Mouse (Mus musculus) E14TG2a.4 (cell line): ENCODE measurements around the gene Wwc1.
"Not testable (repeated sequence)": the region's sequence is repeated elsewhere in the genome, so short reads cannot be mapped to it uniquely, and the experiment has no call there.

ENCODE experiments used
- CTCF ChIP-seq: conservative IDR thresholded peaks from 2 replicates; pipeline ENCODE4 v1.5.1; 2014; ENCODE audit warnings: low read length
- NANOG ChIP-seq: IDR thresholded peaks from 2 replicates; pipeline ENCODE4 v1.6.1; 2014; ENCODE audit warnings: borderline replicate concordance, low read length, mixed read lengths
- POU5F1 ChIP-seq: IDR thresholded peaks from 2 replicates; pipeline ENCODE4 v1.6.1; 2014; ENCODE audit warnings: low read length, borderline replicate concordance

DNA sequence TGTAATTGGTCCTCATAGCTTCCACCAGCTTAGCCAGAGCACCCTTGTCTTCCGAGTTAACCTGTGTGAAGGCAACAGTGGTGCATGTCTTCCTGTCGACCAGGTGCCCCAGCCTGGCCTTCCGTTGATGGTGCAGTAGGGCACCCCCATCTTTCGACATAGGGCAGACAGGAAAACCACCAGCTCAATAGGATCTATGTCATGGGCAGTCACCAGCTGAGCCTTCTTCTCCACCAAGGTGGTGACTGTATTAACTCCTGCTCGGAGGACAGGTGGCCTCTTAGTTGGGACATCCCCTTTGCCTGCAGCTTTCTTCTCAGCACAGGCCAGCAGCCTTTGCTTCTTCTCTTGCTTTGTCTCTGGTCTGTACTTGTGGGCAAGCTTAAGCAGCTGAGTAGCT, 187.5 kb downstream of the Wwc1 start:
- TF ChIP-seq CTCF, POU5F1, NANOG: not testable (repeated sequence)
